Mouse (Mus musculus): ENCODE measurements around the gene Efna5. TPM values are rescaled to one million over a fixed set of nuclear protein-coding genes. Genes with fewer than 3 reads are reported as not detected.

Efna5 gene
- polyA plus RNA-seq, 1 experiment from 2014 or later = 46.0 TPM

GRCm38 (mm10) chr17:62640654-62641053 lies 240.5 kb downstream of the Efna5 start:
- H3K27me3 ChIP-seq (replicated peaks) = no peaks in the 10 kb centered on the region
- no peaks in the 10 kb centered on the region for H3K9me3 ChIP-seq (replicated peaks)
- no peak overlapping the region for H3K4me3 ChIP-seq (replicated peaks)
- WGBS = 30% methylated on average over 6 of the region's 6 CpGs
- H3K36me3 ChIP-seq = no peaks in the 10 kb centered on the region
- no peak overlapping the region for H3K9ac ChIP-seq (replicated peaks)
- H3K4me1 ChIP-seq = 0 out of 2 replicates have a peak, but pooled peaks cover 8% of the 10 kb centered on the region
- no peak overlapping the region for H3K27ac ChIP-seq (replicated peaks)
- no peak overlapping the region for H3K4me2 ChIP-seq
- ATAC-seq (ENCODE audit: low FRiP score) = peak; percentile 25; the same call in 1 of the 2 replicates

- Histone ChIP-seq H3K4me3 (replicated peaks) (no peak overlapping the region), H3K9ac (replicated peaks) (no peak overlapping the region), H3K4me1 (0 out of 2 replicates have a peak, but pooled peaks cover 8% of the 10 kb centered on the region), H3K36me3 (no peaks in the 10 kb centered on the region), H3K9me3 (replicated peaks) (no peaks in the 10 kb centered on the region), H3K4me2 (no peak overlapping the region), H3K27ac (replicated peaks) (no peak overlapping the region), H3K27me3 (replicated peaks) (no peaks in the 10 kb centered on the region)
- WGBS = 92% methylated on average over 7 of the region's 7 CpGs
- no peak for ATAC-seq (ENCODE audit: low FRiP score)
These were observed 244.2 kb downstream of the Efna5 start for GRCm38 (mm10) chr17:62636896-62637295.

DNA sequence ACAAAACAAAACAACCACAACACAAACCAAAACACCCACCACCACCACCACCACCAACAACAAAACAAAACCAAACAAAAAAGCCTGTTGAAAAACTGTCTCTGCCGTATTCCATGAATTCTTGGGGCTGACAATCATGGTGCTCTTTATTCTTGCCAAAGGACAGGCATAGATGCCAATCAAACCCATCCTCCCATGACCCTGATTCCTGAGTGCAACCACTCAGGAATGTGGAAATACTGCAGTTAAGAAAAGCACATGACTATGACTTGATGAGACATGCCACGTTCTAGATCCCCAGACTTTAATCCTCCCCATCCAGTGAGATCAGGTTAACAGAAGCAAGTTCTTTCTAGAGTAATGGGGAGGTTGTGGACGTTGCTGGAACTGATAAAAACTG lies 246.2 kb downstream of the Efna5 start:
- Histone ChIP-seq H3K4me2 (no peak overlapping the region), H3K9ac (replicated peaks) (no peak overlapping the region), H3K27me3 (replicated peaks) (no peaks in the 10 kb centered on the region), H3K4me3 (replicated peaks) (no peak overlapping the region), H3K36me3 (no peaks in the 10 kb centered on the region), H3K9me3 (replicated peaks) (no peaks in the 10 kb centered on the region), H3K27ac (replicated peaks) (no peak overlapping the region), H3K4me1 (no peaks in the 10 kb centered on the region)
- no peak for ATAC-seq (ENCODE audit: low FRiP score)
- WGBS = 88% methylated on average over 3 of the region's 3 CpGs

- H3K4me1 ChIP-seq = peaks cover 20% of the 10 kb centered on the region
- ATAC-seq (ENCODE audit: low FRiP score) = no peak
- H3K27me3 ChIP-seq (replicated peaks) = no peaks in the 10 kb centered on the region
- H3K36me3 ChIP-seq = no peaks in the 10 kb centered on the region
- no peak overlapping the region for H3K4me3 ChIP-seq (replicated peaks)
- H3K4me2 ChIP-seq = no peak overlapping the region
- H3K27ac ChIP-seq (replicated peaks) = no peak overlapping the region
- WGBS = 62% methylated on average over 1 of the region's 1 CpGs
- H3K9ac ChIP-seq (replicated peaks) = no peak overlapping the region
- H3K9me3 ChIP-seq (replicated peaks) = no peaks in the 10 kb centered on the region
These were observed 252.6 kb downstream of the Efna5 start for GRCm38 (mm10) chr17:62628474-62628873.

DNA sequence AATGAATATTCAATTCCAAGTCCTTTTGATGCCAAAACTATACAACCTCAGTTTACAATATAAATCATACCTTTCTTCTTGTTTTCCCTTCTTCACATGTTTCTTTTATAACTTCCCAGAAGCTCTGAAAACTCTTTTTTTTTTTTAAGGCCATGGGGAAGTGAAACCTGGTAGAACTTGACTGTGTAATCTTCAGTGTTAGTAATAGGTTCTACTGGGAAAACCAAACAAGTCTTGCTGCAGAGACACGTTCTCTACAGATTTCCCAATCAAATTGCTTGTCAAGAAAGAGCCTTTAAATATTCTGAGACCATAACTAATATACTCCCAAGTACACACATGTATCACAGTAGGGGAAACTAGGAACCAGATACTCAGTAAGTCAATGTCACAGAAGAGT lies 253.6 kb downstream of the Efna5 start:
- no peak overlapping the region for H3K4me3 ChIP-seq (replicated peaks)
- H3K4me2 ChIP-seq = no peak overlapping the region
- no peaks in the 10 kb centered on the region for H3K27me3 ChIP-seq (replicated peaks)
- H3K9ac ChIP-seq (replicated peaks) = no peak overlapping the region
- WGBS = 80% methylated on average over 1 of the region's 1 CpGs
- H3K27ac ChIP-seq (replicated peaks) = no peak overlapping the region
- H3K9me3 ChIP-seq (replicated peaks) = no peaks in the 10 kb centered on the region
- no peak for ATAC-seq (ENCODE audit: low FRiP score)
- H3K36me3 ChIP-seq = no peaks in the 10 kb centered on the region
- H3K4me1 ChIP-seq = peaks cover 20% of the 10 kb centered on the region

DNA sequence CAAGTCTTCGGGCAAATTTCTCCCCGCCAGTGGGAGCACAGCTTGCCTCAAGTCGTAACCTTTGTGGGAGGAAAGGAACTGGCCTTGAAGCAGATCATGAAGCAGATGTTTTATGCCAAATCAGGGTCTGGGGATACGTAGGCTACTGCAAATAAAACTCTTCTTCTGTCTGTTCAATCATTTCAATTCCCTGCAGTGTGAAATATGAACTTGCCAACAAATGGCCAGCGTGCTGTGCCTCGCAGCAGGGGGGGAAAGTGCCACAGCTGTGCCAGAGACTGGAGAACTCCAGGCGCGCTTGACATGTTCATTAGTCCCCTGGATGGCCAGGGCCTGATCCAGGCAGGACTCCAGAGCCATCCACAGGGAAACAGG lies 255.5 kb downstream of the Efna5 start:
- no peaks in the 10 kb centered on the region for H3K27me3 ChIP-seq (replicated peaks)
- peak overlapping the region; percentile 17 for H3K4me2 ChIP-seq
- no peaks in the 10 kb centered on the region for H3K36me3 ChIP-seq
- peak overlapping the region; percentile 54 for H3K27ac ChIP-seq (replicated peaks)
- 19% methylated on average over 8 of the region's 8 CpGs for WGBS
- H3K9me3 ChIP-seq (replicated peaks) = no peaks in the 10 kb centered on the region
- peaks cover 20% of the 10 kb centered on the region for H3K4me1 ChIP-seq
- no peak overlapping the region for H3K4me3 ChIP-seq (replicated peaks)
- H3K9ac ChIP-seq (replicated peaks) = no peak overlapping the region
- peak; percentile 51 for ATAC-seq (ENCODE audit: low FRiP score)

- Histone ChIP-seq H3K4me2 (peak overlapping the region; percentile 17), H3K4me1 (peaks cover 20% of the 10 kb centered on the region), H3K4me3 (replicated peaks) (no peak overlapping the region), H3K27me3 (replicated peaks) (no peaks in the 10 kb centered on the region), H3K9me3 (replicated peaks) (no peaks in the 10 kb centered on the region), H3K9ac (replicated peaks) (no peak overlapping the region), H3K36me3 (no peaks in the 10 kb centered on the region), H3K27ac (replicated peaks) (peak overlapping the region; percentile 54)
- WGBS = 37% methylated on average over 8 of the region's 8 CpGs
- ATAC-seq (ENCODE audit: low FRiP score) = peak; percentile 77
These were observed 256.1 kb downstream of the Efna5 start for GRCm38 (mm10) chr17:62624804-62625645.

- Histone ChIP-seq H3K27ac (replicated peaks) (no peak overlapping the region), H3K4me1 (peaks cover 20% of the 10 kb centered on the region), H3K36me3 (no peaks in the 10 kb centered on the region), H3K4me3 (replicated peaks) (no peak overlapping the region), H3K27me3 (replicated peaks) (no peaks in the 10 kb centered on the region), H3K9me3 (replicated peaks) (no peaks in the 10 kb centered on the region), H3K9ac (replicated peaks) (no peak overlapping the region), H3K4me2 (no peak overlapping the region)
- WGBS = 90% methylated on average over 3 of the region's 3 CpGs
- ATAC-seq (ENCODE audit: low FRiP score) = no peak
These were observed 257.9 kb downstream of the Efna5 start for GRCm38 (mm10) chr17:62623224-62623623.

DNA sequence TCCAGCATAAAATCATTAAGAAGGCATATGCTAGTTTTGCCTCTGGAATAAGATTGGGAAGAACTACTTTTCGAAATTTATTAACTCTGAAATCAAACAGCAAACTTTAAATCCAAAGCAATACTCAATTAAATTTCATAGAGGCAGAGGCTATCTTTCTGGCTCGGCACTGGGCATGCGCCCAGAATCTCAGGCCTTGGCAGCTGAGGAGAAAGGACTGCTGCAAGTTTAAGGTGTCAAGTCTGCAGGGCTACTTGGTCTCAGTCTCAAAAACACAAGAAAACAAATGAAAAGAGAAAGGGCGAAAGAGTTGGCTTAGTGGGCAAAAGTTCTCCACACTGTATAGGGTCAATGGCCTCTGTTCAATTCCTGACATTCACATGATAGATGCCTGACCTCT lies 258.6 kb downstream of the Efna5 start:
- no peak for ATAC-seq (ENCODE audit: low FRiP score)
- H3K9ac ChIP-seq (replicated peaks) = no peak overlapping the region
- H3K4me1 ChIP-seq = peaks cover 20% of the 10 kb centered on the region
- H3K9me3 ChIP-seq (replicated peaks) = no peaks in the 10 kb centered on the region
- H3K4me3 ChIP-seq (replicated peaks) = no peak overlapping the region
- no peaks in the 10 kb centered on the region for H3K27me3 ChIP-seq (replicated peaks)
- 85% methylated on average over 4 of the region's 4 CpGs for WGBS
- no peak overlapping the region for H3K4me2 ChIP-seq
- no peaks in the 10 kb centered on the region for H3K36me3 ChIP-seq
- no peak overlapping the region for H3K27ac ChIP-seq (replicated peaks)

DNA sequence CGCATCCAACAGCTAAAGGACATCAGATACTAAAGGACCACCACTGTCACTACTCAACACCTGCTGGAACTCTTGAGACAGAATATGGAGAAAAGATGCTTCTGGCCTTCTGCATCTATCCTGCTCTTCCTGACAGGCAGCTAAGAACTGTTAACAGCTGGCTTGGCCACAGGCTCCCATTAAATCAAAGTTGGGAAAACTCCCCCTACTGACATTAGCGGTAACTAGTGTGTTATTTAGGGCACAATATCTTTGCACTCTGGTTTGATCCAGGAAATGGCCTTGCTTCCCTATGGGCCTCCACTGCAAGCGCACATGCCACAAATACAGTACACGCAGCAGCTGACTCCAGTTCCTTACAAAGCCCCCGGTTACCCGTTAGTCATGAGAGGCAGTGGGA lies 266.0 kb downstream of the Efna5 start:
- Histone ChIP-seq H3K36me3 (no peaks in the 10 kb centered on the region), H3K4me3 (replicated peaks) (no peak overlapping the region), H3K4me1 (peaks cover 14% of the 10 kb centered on the region), H3K4me2 (no peak overlapping the region), H3K27ac (replicated peaks) (no peak overlapping the region), H3K9ac (replicated peaks) (no peak overlapping the region), H3K9me3 (replicated peaks) (no peaks in the 10 kb centered on the region), H3K27me3 (replicated peaks) (no peaks in the 10 kb centered on the region)
- 63% methylated on average over 6 of the region's 6 CpGs for WGBS
- no peak for ATAC-seq (ENCODE audit: low FRiP score)

- 58% methylated on average over 6 of the region's 6 CpGs for WGBS
- no peak for ATAC-seq (ENCODE audit: low FRiP score)
These were observed 266.4 kb downstream of the Efna5 start for GRCm38 (mm10) chr17:62614708-62615107.

DNA sequence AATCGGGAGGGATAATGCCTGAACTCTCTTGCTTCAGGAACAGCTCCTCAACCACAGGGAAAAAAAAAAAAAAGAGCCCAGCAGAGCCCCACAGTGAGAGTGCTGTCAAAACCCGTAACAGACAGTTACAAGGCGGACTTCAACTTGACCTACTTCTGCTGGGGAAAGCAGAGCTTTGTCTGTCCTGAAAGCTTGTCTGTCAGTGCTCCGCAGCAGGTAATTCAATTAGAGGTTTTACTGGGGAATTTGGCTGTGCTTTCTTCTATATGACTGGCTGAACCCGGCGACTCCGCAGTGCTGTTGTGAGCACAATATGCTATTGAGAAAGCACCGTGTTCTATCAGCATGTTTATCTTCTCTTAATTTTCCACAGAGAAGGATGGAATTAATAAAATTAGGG lies 266.9 kb downstream of the Efna5 start:
- H3K27me3 ChIP-seq (replicated peaks) = no peaks in the 10 kb centered on the region
- no peaks in the 10 kb centered on the region for H3K36me3 ChIP-seq
- no peak overlapping the region for H3K9ac ChIP-seq (replicated peaks)
- no peak for ATAC-seq (ENCODE audit: low FRiP score)
- H3K9me3 ChIP-seq (replicated peaks) = no peaks in the 10 kb centered on the region
- H3K4me1 ChIP-seq = peaks cover 14% of the 10 kb centered on the region
- H3K4me2 ChIP-seq = no peak overlapping the region
- 42% methylated on average over 8 of the region's 8 CpGs for WGBS
- no peak overlapping the region for H3K27ac ChIP-seq (replicated peaks)
- H3K4me3 ChIP-seq (replicated peaks) = no peak overlapping the region

More at GRCm38 (mm10) chr17:62614708-62615107, 266.4 kb downstream of the Efna5 start:
- H3K4me2 ChIP-seq = no peak overlapping the region
- no peak overlapping the region for H3K27ac ChIP-seq (replicated peaks)
- H3K4me3 ChIP-seq (replicated peaks) = no peak overlapping the region
- no peaks in the 10 kb centered on the region for H3K36me3 ChIP-seq
- H3K9ac ChIP-seq (replicated peaks) = no peak overlapping the region
- H3K4me1 ChIP-seq = peaks cover 14% of the 10 kb centered on the region
- no peaks in the 10 kb centered on the region for H3K9me3 ChIP-seq (replicated peaks)
- no peaks in the 10 kb centered on the region for H3K27me3 ChIP-seq (replicated peaks)

Measured in neural tube, embryonic 15.5 days (tissue).